Mouse (Mus musculus): ENCODE measurements around the gene Phc2. TPM values are rescaled to one million over a fixed set of nuclear protein-coding genes. Genes with fewer than 3 reads are reported as not detected.

Gene Phc2
- polyA plus RNA-seq, 1 experiment from 2014 or later = 89.2 TPM

GRCm38 (mm10) chr4:128691195-128691594 lies 36.7 kb downstream of the Phc2 start:
- no peaks in the 10 kb centered on the region for H3K27me3 ChIP-seq
- POLR2A ChIA-PET = no interaction called here
- in situ Hi-C loops (cut with MboI; ENCODE audit: low pct_unique_long_range_greater_than_20kb) = loop anchor here (10.0 kb wide), 1 partner anchor 66 kb away; no protein-coding TSS in a partner anchor
- DNase-seq (ENCODE audit: low read depth, low spot score) = no peak
- no peak for TF ChIP-seq CTCF (IDR thresholded peaks at IDR 0.05)
- ATAC-seq = no peak
- CTCF ChIA-PET = interaction anchor here (1.7 kb wide), 1 partner anchor 15 kb away, joined by 4 read pairs; no protein-coding TSS in a partner anchor

GRCm38 (mm10) chr4:128692149-128692925 lies 37.8 kb downstream of the Phc2 start:
- CTCF ChIA-PET = interaction anchor here (1.4 kb wide), 1 partner anchor 19 kb away, joined by 6 read pairs; no protein-coding TSS in a partner anchor

DNA sequence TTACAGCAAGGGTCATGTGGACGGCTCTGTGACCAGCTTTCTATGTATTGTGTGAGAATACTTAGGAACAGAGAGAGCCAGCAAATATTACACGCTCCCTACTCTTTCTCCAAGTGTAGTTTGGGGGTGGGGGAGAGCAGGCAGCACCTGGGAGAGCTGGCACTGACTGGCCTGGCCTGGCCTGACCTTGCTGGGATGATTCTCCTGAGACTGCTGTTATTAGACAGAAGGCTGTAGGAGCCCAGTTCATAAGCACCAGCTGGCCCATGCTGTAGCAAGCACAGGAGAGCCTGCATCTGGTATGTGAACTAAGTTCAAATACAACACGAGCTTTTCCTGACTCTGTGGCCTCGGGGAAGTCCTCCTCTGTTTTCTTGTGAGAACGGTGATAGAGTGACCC lies 38.7 kb downstream of the Phc2 start:
- ChIA-PET CTCF (interaction anchor here (1.1 to 1.4 kb wide), 2 partner anchors 18 kb away, joined by 4 to 6 read pairs; no protein-coding TSS in a partner anchor), POLR2A (no interaction called here)
- DNase-seq (ENCODE audit: low read depth, low spot score) (no peak), ATAC-seq (no peak)
- H3K27me3 ChIP-seq = no peaks in the 10 kb centered on the region
- in situ Hi-C loops (cut with MboI; ENCODE audit: low pct_unique_long_range_greater_than_20kb) = loop anchor here (10.0 kb wide), 1 partner anchor 68 kb away; no protein-coding TSS in a partner anchor
- no peak for TF ChIP-seq CTCF (IDR thresholded peaks at IDR 0.05)

More at GRCm38 (mm10) chr4:128692149-128692925, 37.8 kb downstream of the Phc2 start:
- ATAC-seq (no peak), DNase-seq (ENCODE audit: low read depth, low spot score) (no peak)
- H3K27me3 ChIP-seq = no peaks in the 10 kb centered on the region
- no peak for TF ChIP-seq CTCF (IDR thresholded peaks at IDR 0.05)
- POLR2A ChIA-PET = no interaction called here
- in situ Hi-C loops (cut with MboI; ENCODE audit: low pct_unique_long_range_greater_than_20kb) = loop anchor here (10.0 kb wide), 1 partner anchor 68 kb away; no protein-coding TSS in a partner anchor

DNA sequence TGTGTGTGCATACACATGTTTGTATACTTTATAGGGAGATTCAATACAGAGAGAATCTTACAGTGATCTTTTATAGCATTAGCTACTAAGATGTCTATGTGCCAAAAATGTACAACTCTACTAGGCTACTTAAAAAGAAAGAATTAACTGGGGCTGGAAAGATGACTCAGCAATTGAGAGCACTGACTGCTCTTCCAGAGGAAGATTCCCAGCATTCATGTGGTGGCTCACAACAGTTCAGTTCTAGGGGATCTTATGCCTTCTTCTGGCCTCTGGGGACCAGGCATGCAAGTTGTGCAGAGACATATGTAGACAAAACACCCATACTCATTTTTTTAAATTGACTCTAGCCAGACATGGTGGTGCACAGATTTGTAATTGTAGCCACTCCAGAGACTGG lies 39.8 kb downstream of the Phc2 start:
- CTCF ChIA-PET = interaction anchor here (1.1 to 1.6 kb wide), 2 partner anchors 17 kb away, joined by 3 to 4 read pairs; no protein-coding TSS in a partner anchor
- in situ Hi-C loops (cut with MboI; ENCODE audit: low pct_unique_long_range_greater_than_20kb) = loop anchor here (10.0 kb wide), 1 partner anchor 70 kb away; no protein-coding TSS in a partner anchor
- POLR2A ChIA-PET = no interaction called here
- no peaks in the 10 kb centered on the region for H3K27me3 ChIP-seq
- DNase-seq (ENCODE audit: low read depth, low spot score) (no peak), ATAC-seq (no peak)
- no peak for TF ChIP-seq CTCF (IDR thresholded peaks at IDR 0.05)

- no peak for TF ChIP-seq CTCF (IDR thresholded peaks at IDR 0.05)
- in situ Hi-C loops (cut with MboI; ENCODE audit: low pct_unique_long_range_greater_than_20kb) = loop anchor here (10.0 kb wide), 1 partner anchor 70 kb away; no protein-coding TSS in a partner anchor
- DNase-seq (ENCODE audit: low read depth, low spot score) (no peak), ATAC-seq (no peak)
- ChIA-PET POLR2A (no interaction called here), CTCF (interaction anchor here (0.9 to 1.6 kb wide), 2 partner anchors 10 to 16 kb away, joined by 3 read pairs; no protein-coding TSS in a partner anchor)
- H3K27me3 ChIP-seq = no peaks in the 10 kb centered on the region
These were observed 40.6 kb downstream of the Phc2 start for GRCm38 (mm10) chr4:128695149-128695548.

DNA sequence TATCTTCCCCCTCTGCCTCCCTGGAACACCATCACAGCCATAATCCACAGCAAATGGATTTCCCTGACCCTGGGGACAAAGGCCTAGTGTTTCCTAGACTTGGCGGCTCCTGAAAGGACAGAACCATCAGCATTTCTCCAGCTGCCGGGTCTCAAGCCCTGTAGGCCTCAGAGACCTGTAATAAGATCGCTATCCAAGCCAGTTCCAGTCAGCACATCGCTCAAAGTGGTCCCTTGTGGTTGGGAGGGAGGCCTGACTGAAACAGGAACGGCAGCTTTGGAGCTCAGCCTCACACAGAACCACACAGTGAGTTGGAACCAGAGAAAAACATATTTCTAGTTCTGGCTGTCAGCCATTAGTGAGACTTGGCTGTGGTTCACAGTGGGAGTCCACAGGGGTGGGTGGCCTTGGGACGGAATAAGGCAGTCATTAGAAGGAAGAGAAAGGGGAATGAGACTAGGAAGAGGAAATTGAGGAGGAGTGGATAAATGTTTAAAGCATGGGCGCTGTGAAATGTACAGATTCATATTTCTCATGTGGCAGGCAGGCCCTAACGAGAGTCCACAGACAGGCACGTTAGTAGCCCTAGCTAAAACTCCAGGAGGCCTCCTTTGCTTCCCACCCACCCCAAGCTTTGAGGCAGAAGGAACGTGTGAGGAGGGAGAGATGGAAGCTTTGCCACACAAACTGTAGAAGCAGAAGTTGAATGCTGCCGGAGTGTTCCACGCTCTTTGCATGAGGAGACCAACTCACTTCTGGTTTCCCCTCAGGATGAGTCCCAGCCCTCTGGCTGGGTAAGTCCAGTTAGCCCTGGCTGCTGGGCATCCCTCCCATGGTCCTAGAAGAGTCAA lies 43.7 kb downstream of the Phc2 start:
- POLR2A ChIA-PET = no interaction called here
- no peak for ATAC-seq
- in situ Hi-C loops (cut with MboI; ENCODE audit: low pct_unique_long_range_greater_than_20kb) = loop anchor here (10.0 kb wide), 1 partner anchor 73 kb away; no protein-coding TSS in a partner anchor

DNA sequence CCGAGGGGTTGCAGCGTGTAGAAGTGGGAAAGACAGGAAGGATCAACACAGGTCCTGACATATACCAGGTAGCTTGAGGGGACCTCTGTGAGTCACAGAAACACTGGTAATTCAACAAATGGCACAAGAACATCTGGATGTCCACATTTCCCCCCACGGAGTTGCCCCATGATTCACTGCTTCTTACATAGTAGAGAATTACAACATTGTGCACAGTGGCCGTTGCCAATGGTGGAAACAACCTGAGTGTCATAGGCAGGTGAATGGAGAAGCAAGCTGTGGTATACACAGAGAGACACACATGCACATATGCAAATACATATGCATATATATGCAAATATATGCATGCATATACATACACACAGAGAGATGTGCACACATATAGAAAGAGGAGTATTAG lies 45.4 kb downstream of the Phc2 start:
- ATAC-seq = no peak
- ChIA-PET CTCF (interaction anchor here (0.9 to 1.2 kb wide), 2 partner anchors 11 to 16 kb away, joined by 3 to 5 read pairs; no protein-coding TSS in a partner anchor), POLR2A (no interaction called here)
- TF ChIP-seq CTCF (IDR thresholded peaks at IDR 0.05) = no peak
- H3K27me3 ChIP-seq = no peaks in the 10 kb centered on the region
- no peak for DNase-seq (ENCODE audit: low read depth, low spot score)
- in situ Hi-C loops (cut with MboI; ENCODE audit: low pct_unique_long_range_greater_than_20kb) = loop anchor here (10.0 kb wide), 1 partner anchor 75 kb away; no protein-coding TSS in a partner anchor

More for the DNA sequence above, 43.7 kb downstream of the Phc2 start:
- CTCF ChIA-PET = interaction anchor here (0.7 to 1.2 kb wide), 2 partner anchors 9 to 13 kb away, joined by 3 to 4 read pairs; no protein-coding TSS in a partner anchor
- TF ChIP-seq CTCF (IDR thresholded peaks at IDR 0.05) = no peak
- no peaks in the 10 kb centered on the region for H3K27me3 ChIP-seq
- no peak for DNase-seq (ENCODE audit: low read depth, low spot score)

DNA sequence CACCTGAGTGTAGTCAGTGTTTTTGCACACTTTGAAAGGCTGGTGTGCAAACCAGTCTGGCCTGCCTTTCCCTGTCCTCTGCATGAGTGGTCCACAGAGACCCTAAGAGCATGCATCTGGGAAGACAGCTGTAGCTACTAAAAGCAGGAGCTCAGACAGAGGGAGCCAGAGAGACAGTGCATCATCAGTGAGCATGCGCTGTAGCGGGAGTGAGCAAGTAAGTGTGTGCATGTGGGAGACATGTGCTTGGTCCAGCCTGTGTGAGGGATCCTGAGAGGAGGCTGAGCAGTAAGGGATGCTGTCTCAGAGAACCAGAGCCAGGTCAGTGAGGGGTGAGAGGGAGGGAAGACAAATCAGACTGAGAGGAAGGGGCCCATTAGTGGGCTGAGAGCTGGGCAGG lies 46.0 kb downstream of the Phc2 start:
- ChIA-PET POLR2A (no interaction called here), CTCF (interaction anchor here (1.2 kb wide), 1 partner anchor 16 kb away, joined by 3 read pairs; no protein-coding TSS in a partner anchor)
- ATAC-seq (no peak), DNase-seq (ENCODE audit: low read depth, low spot score) (no peak)
- no peaks in the 10 kb centered on the region for H3K27me3 ChIP-seq
- in situ Hi-C loops (cut with MboI; ENCODE audit: low pct_unique_long_range_greater_than_20kb) = no loop called here
- no peak for TF ChIP-seq CTCF (IDR thresholded peaks at IDR 0.05)

DNA sequence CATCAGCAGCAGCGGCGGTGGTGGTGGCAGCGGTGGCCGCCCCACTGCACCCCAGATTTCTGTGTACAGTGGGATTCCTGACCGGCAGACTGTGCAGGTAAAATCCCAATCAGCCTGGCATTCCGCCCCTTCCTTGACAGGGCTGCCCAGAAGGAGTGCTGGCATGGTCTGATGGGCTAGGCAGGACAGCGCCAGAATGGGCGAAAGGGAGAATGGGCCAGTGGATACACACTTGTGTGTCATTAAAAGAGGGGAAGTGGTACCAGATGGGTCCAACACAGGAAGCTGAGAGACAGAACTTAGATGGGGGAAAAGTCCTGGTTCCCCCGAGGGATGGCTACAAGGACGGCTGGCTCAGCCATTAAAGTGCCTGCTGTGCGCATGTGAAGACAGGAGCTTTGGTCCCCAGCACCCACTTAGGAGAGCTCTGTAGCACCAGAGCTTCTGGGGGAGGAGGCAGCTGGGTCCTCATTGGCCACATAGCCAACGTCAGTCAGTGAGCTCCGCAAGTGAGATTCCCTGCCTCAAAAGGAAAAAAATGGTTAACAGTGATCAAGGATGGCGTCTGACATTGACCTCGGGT lies 50.7 kb downstream of the Phc2 start:
- no peaks in the 10 kb centered on the region for H3K27me3 ChIP-seq
- no peak for ATAC-seq
- TF ChIP-seq CTCF (IDR thresholded peaks at IDR 0.05) = no peak
- in situ Hi-C loops (cut with MboI; ENCODE audit: low pct_unique_long_range_greater_than_20kb) = no loop called here
- POLR2A ChIA-PET = no interaction called here
- CTCF ChIA-PET = interaction anchor here (1.0 to 1.4 kb wide), 2 partner anchors 10 to 153 kb away, joined by 3 read pairs; no protein-coding TSS in a partner anchor
- no peak for DNase-seq (ENCODE audit: low read depth, low spot score)

DNA sequence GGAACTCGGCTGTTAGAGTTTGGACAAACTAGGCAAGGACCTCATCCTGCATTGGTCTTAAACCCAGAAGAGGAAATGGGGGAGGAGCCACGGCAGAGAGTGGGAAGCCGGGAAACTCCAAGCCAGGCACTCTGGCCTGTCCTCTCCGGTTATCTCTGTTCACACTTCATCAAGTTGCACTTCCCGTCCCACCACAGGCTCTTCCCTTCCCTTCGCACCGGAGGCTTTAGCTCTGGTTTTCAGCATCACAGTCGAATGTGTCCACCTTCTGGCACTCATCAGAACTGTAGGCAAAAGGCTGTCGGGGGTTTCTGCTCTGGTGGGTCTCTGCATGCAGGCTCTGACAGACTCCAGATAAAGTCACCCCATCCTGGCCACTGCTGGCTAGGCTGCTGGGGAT lies 52.1 kb downstream of the Phc2 start:
- ChIA-PET POLR2A (no interaction called here), CTCF (interaction anchor here (1.0 kb wide), 1 partner anchor 9 kb away, joined by 3 read pairs; no protein-coding TSS in a partner anchor)
- ATAC-seq = no peak

More for the DNA sequence above, 52.1 kb downstream of the Phc2 start:
- in situ Hi-C loops (cut with MboI; ENCODE audit: low pct_unique_long_range_greater_than_20kb) = no loop called here
- DNase-seq (ENCODE audit: low read depth, low spot score) = no peak
- no peak for TF ChIP-seq CTCF (IDR thresholded peaks at IDR 0.05)
- H3K27me3 ChIP-seq = no peaks in the 10 kb centered on the region
